Mouse (Mus musculus) bone marrow, adult 2 months (tissue): ENCODE measurements around the gene Olfr1373.

Source experiments
- CTCF ChIP-seq: fragments of 200-500 bp; IDR thresholded peaks from 2 replicates; pipeline ENCODE4 v1.5.1; 2011; ENCODE audit warnings: low read length, control low read depth; ENCODE audit not compliant: control insufficient read depth, insufficient read depth
- POLR2A ChIP-seq: fragments of 200-500 bp; IDR thresholded peaks from 2 replicates; pipeline ENCODE4 v1.6.1; 2011; ENCODE audit warnings: low read depth, mild to moderate bottlenecking, control low read depth, low read length, borderline replicate concordance; ENCODE audit not compliant: control insufficient read depth

GRCm38 (mm10) chr11:52163926-52164325 is 18.6 kb upstream of the Olfr1373 start:
- TF ChIP-seq CTCF (no peak), POLR2A (no peak)
